Mouse (Mus musculus) MEL (cell line): ENCODE results near the gene Pip5k1c. TPM values are rescaled to one million over a fixed set of nuclear protein-coding genes. Genes with fewer than 3 reads are reported as not detected.

Source experiments
- DNase-seq: peaks from one replicate; pipeline ENCODE4 v3.0.0; 2011; ENCODE audit warnings: low read depth, low spot score
- H3K27ac ChIP-seq: 2 replicates; pipeline ENCODE4 v1.5.1; 2012; ENCODE audit warnings: low read depth, mild to moderate bottlenecking, control low read depth, low read length, moderate library complexity; ENCODE audit not compliant: control insufficient read depth
- H3K27me3 ChIP-seq, 2 experiments: fragments of 150-350 bp in 1 of 2; sonication (generic) in 1 of 2; 2 replicates each; pipeline ENCODE4 v1.6.1; 2012; ENCODE audit warnings: low read length in 2 of 2, mild to moderate bottlenecking in 2 of 2, improper control_type of control experiment in 1 of 2, moderate library complexity in 1 of 2; ENCODE audit not compliant: insufficient read depth in 2 of 2, control insufficient read depth in 1 of 2
- H3K36me3 ChIP-seq, 2 experiments: 2 replicates each; pipeline ENCODE4 v1.6.1; 2012 to 2014; ENCODE audit warnings: low read length in 2 of 2, improper control_type of control experiment in 1 of 2, inconsistent platforms in 1 of 2, mild to moderate bottlenecking in 1 of 2; ENCODE audit not compliant: insufficient read depth in 2 of 2, control insufficient read depth in 1 of 2
- H3K4me1 ChIP-seq, 2 experiments: fragments of 150-350 bp in 1 of 2; sonication (generic) in 1 of 2; 2 replicates each; pipeline ENCODE4 v1.6.1; 2012; ENCODE audit warnings: low read length in 2 of 2, improper control_type of control experiment in 1 of 2, mild to moderate bottlenecking in 1 of 2; ENCODE audit not compliant: insufficient read depth in 2 of 2, control insufficient read depth in 1 of 2
- H3K4me3 ChIP-seq, 2 experiments: fragments of 150-350 bp in 1 of 2; sonication (generic) in 1 of 2; 2 replicates each; pipeline ENCODE4 v1.5.1; 2012; ENCODE audit warnings: low read depth in 2 of 2, low read length in 2 of 2, mild to moderate bottlenecking in 2 of 2, moderate library complexity in 2 of 2, control low read depth in 1 of 2, improper control_type of control experiment in 1 of 2; ENCODE audit not compliant: control insufficient read depth in 1 of 2, insufficient read depth in 1 of 2
- H3K79me2 ChIP-seq: 2 replicates; pipeline ENCODE4 v1.6.1; 2012; ENCODE audit warnings: mild to moderate bottlenecking, low read length, moderate library complexity; ENCODE audit not compliant: control insufficient read depth, poor library complexity, insufficient read depth
- H3K9ac ChIP-seq: 2 replicates; pipeline ENCODE4 v1.6.1; 2012; ENCODE audit warnings: low read depth, mild to moderate bottlenecking, control low read depth, low read length, moderate library complexity; ENCODE audit not compliant: control insufficient read depth, poor library complexity, severe bottlenecking
- H3K9me3 ChIP-seq: fragments of 150-350 bp; sonication (generic); replicated peaks from 2 replicates; pipeline ENCODE4 v1.6.1; 2012; ENCODE audit warnings: mild to moderate bottlenecking, low read length, improper control_type of control experiment, moderate library complexity; ENCODE audit not compliant: insufficient read depth
- BHLHE40 ChIP-seq: IDR thresholded peaks from 2 replicates; pipeline ENCODE4 v1.6.1; 2012; ENCODE audit warnings: low read depth, mild to moderate bottlenecking, inconsistent platforms, low read length, improper control_type of control experiment, borderline replicate concordance
- CHD1 ChIP-seq: IDR thresholded peaks from 2 replicates; pipeline ENCODE4 v1.6.1; 2012; ENCODE audit warnings: low read depth, mild to moderate bottlenecking, inconsistent platforms, low read length, improper control_type of control experiment
- CHD2 ChIP-seq: IDR thresholded peaks from 2 replicates; pipeline ENCODE4 v1.6.1; 2011; ENCODE audit warnings: low read length, improper control_type of control experiment
- CTCF ChIP-seq, 3 experiments: IDR thresholded peaks in 2 of 3; conservative IDR thresholded peaks in 1 of 3; 2 replicates each; pipeline ENCODE4 v1.5.1; 2011 to 2012; ENCODE audit warnings: low read length in 3 of 3, low read depth in 2 of 3, mild to moderate bottlenecking in 2 of 3, improper control_type of control experiment in 1 of 3, inconsistent platforms in 1 of 3, mixed read lengths in 1 of 3, moderate library complexity in 1 of 3; ENCODE audit not compliant: control insufficient read depth in 1 of 3, insufficient read depth in 1 of 3, poor library complexity in 1 of 3, severe bottlenecking in 1 of 3
- E2F4 ChIP-seq: IDR thresholded peaks from 2 replicates; pipeline ENCODE4 v1.6.1; 2011; ENCODE audit warnings: low read depth, low read length, improper control_type of control experiment, borderline replicate concordance
- ELF1 ChIP-seq: IDR thresholded peaks from 2 replicates; pipeline ENCODE4 v1.6.1; 2014; ENCODE audit warnings: low read depth, mild to moderate bottlenecking, inconsistent platforms, low read length, improper control_type of control experiment, moderate library complexity
- EP300 ChIP-seq, 2 experiments: IDR thresholded peaks; 2 replicates each; pipeline ENCODE4 v1.6.1; 2011; ENCODE audit warnings: improper control_type of control experiment in 2 of 2, low read length in 2 of 2, low read depth in 1 of 2, mild to moderate bottlenecking in 1 of 2
- ETS1 ChIP-seq: IDR thresholded peaks from 2 replicates; pipeline ENCODE4 v1.6.1; 2012; ENCODE audit warnings: low read depth, mild to moderate bottlenecking, inconsistent platforms, low read length, improper control_type of control experiment, moderate library complexity
- GATA1 ChIP-seq: IDR thresholded peaks from 2 replicates; pipeline ENCODE4 v1.6.1; 2011; ENCODE audit warnings: low read depth, low read length, improper control_type of control experiment
- HCFC1 ChIP-seq: IDR thresholded peaks from 2 replicates; pipeline ENCODE4 v1.6.1; 2012; ENCODE audit warnings: low read depth, mild to moderate bottlenecking, inconsistent platforms, low read length, improper control_type of control experiment, moderate library complexity
- JUND ChIP-seq: IDR thresholded peaks from 2 replicates; pipeline ENCODE4 v1.6.1; 2011; ENCODE audit warnings: low read depth, mild to moderate bottlenecking, improper control_type of control experiment, low read length
- MAFK ChIP-seq: IDR thresholded peaks from 2 replicates; pipeline ENCODE4 v1.6.1; 2011; ENCODE audit warnings: low read depth, mild to moderate bottlenecking, low read length, improper control_type of control experiment, borderline replicate concordance
- MAX ChIP-seq: IDR thresholded peaks from 2 replicates; pipeline ENCODE4 v1.6.1; 2011; ENCODE audit warnings: low read length, improper control_type of control experiment
- MAZ ChIP-seq: IDR thresholded peaks from 2 replicates; pipeline ENCODE4 v1.6.1; 2012; ENCODE audit warnings: low read depth, mild to moderate bottlenecking, inconsistent platforms, low read length, improper control_type of control experiment
- MEF2A ChIP-seq: IDR thresholded peaks from 2 replicates; pipeline ENCODE4 v1.6.1; 2014; ENCODE audit warnings: low read depth, mild to moderate bottlenecking, inconsistent platforms, low read length, improper control_type of control experiment; ENCODE audit not compliant: poor library complexity, insufficient replicate concordance, severe bottlenecking; ENCODE audit errors: extremely low read depth
- MYB ChIP-seq: IDR thresholded peaks from 2 replicates; pipeline ENCODE4 v1.6.1; 2011; ENCODE audit warnings: mild to moderate bottlenecking, low read depth, low read length, improper control_type of control experiment
- MYC ChIP-seq: IDR thresholded peaks from 2 replicates; pipeline ENCODE4 v1.6.1; 2011; ENCODE audit warnings: low read depth, mild to moderate bottlenecking, low read length, improper control_type of control experiment, moderate library complexity
- NELFE ChIP-seq: IDR thresholded peaks from 2 replicates; pipeline ENCODE4 v1.6.1; 2011; ENCODE audit warnings: low read depth, low read length, improper control_type of control experiment
- NRF1 ChIP-seq: IDR thresholded peaks from 2 replicates; pipeline ENCODE4 v1.6.1; 2014; ENCODE audit warnings: low read depth, mild to moderate bottlenecking, inconsistent platforms, low read length, improper control_type of control experiment, moderate library complexity; ENCODE audit not compliant: poor library complexity, insufficient read depth, severe bottlenecking
- POLR2A ChIP-seq, 2 experiments: IDR thresholded peaks; 2 replicates each; pipeline ENCODE4 v1.6.1; 2011 to 2012; ENCODE audit warnings: low read length in 2 of 2, mild to moderate bottlenecking in 2 of 2, control low read depth in 1 of 2, improper control_type of control experiment in 1 of 2, low read depth in 1 of 2, moderate library complexity in 1 of 2; ENCODE audit not compliant: control insufficient read depth in 1 of 2, insufficient read depth in 1 of 2, poor library complexity in 1 of 2
- POLR2AphosphoS2 ChIP-seq: IDR thresholded peaks from 2 replicates; pipeline ENCODE4 v1.6.1; 2011; ENCODE audit warnings: low read length, improper control_type of control experiment
- POLR2AphosphoS5 ChIP-seq: IDR thresholded peaks from 2 replicates; pipeline ENCODE4 v1.6.1; 2012; ENCODE audit warnings: low read depth, borderline replicate concordance, mild to moderate bottlenecking, inconsistent platforms, low read length, moderate library complexity, mixed read lengths
- SIN3A ChIP-seq: IDR thresholded peaks from 2 replicates; pipeline ENCODE4 v1.6.1; 2012; ENCODE audit warnings: low read length, improper control_type of control experiment, inconsistent platforms
- SMC3 ChIP-seq: IDR thresholded peaks from 2 replicates; pipeline ENCODE4 v1.6.1; 2011; ENCODE audit warnings: low read depth, low read length, improper control_type of control experiment
- TAL1 ChIP-seq: IDR thresholded peaks from 2 replicates; pipeline ENCODE4 v1.6.1; 2012; ENCODE audit warnings: mild to moderate bottlenecking, inconsistent platforms, low read length, moderate library complexity, mixed read lengths
- UBTF ChIP-seq: IDR thresholded peaks from 2 replicates; pipeline ENCODE4 v1.6.1; 2012; ENCODE audit warnings: low read depth, mild to moderate bottlenecking, inconsistent platforms, low read length, improper control_type of control experiment, moderate library complexity, borderline replicate concordance; ENCODE audit not compliant: insufficient read depth
- ZC3H11A ChIP-seq: IDR thresholded peaks from 2 replicates; pipeline ENCODE4 v1.6.1; 2012; ENCODE audit warnings: low read depth, mild to moderate bottlenecking, inconsistent platforms, low read length, improper control_type of control experiment
- ZKSCAN1 ChIP-seq: IDR thresholded peaks from 2 replicates; pipeline ENCODE4 v1.6.1; 2012; ENCODE audit warnings: low read depth, mild to moderate bottlenecking, inconsistent platforms, low read length, improper control_type of control experiment, moderate library complexity
- ZMIZ1 ChIP-seq: IDR thresholded peaks from 2 replicates; pipeline ENCODE4 v1.6.1; 2012; ENCODE audit warnings: low read depth, mild to moderate bottlenecking, inconsistent platforms, low read length, improper control_type of control experiment, moderate library complexity
- polyA plus RNA-seq, 2 experiments: library from polyadenylated mRNA; stranded (reverse) in 1 of 2; unstranded in 1 of 2; fragments of >175 nt in 1 of 2; fragments of >200 nt in 1 of 2; gene quantifications; 2 replicates each; pipeline versions ENCODE4 v1.2.1 to v1.2.4; 2012; ENCODE audit warnings: low replicate concordance in 2 of 2, low read depth in 1 of 2; ENCODE audit not compliant: insufficient read length in 2 of 2, insufficient read depth in 1 of 2, missing spikeins in 1 of 2
- total RNA-seq: library from RNA; depleted of rRNA; stranded (reverse); fragments of 300-350 nt; gene quantifications from 2 replicates; pipeline ENCODE4 v1.2.3, GENCODE M21; 2012

Pip5k1c gene
- total and polyA plus RNA-seq, 3 experiments: 14.4 to 40.5 TPM; not detected in 1

- Histone ChIP-seq H3K4me3 (no peak overlapping the region), H3K4me1 (peaks cover 13 to 39% of the 10 kb centered on the region in 2 experiments), H3K9me3 (no peaks in the 10 kb centered on the region), H3K79me2 (peaks cover 28% of the 10 kb centered on the region)
- TF ChIP-seq GATA1: no peak
- TF ChIP-seq SMC3: no peak
- no peak for TF ChIP-seq ZC3H11A
- no peak for TF ChIP-seq ZMIZ1
- no peak for TF ChIP-seq MYB
- no peak for TF ChIP-seq SIN3A
- TF ChIP-seq POLR2AphosphoS5: no peak
- TF ChIP-seq, all 39 proteins: peak for 0
- Histone ChIP-seq H3K9ac (no peak overlapping the region), H3K27me3 (no peaks in the 10 kb centered on the region), H3K27ac (peak overlapping the region; percentile 82), H3K36me3 (peaks cover 0 to 26% of the 10 kb centered on the region in 2 experiments; a peak in 2 of 4 replicates)
- no peak for DNase-seq
These were observed 1.9 kb upstream of the Pip5k1c start for GRCm38 (mm10) chr10:81290698-81291460.

- H3K27me3 ChIP-seq: no peaks in the 10 kb centered on the region
- peaks cover 0 to 21% of the 10 kb centered on the region in 2 experiments; a peak in 2 of 4 replicates for H3K36me3 ChIP-seq
- H3K4me3 ChIP-seq: no peak within 1 kb of the TSS
- H3K79me2 ChIP-seq: peaks cover 35% of the 10 kb centered on the region
- peaks cover 11 to 33% of the 10 kb centered on the region in 2 experiments for H3K4me1 ChIP-seq
- peak within 1 kb of the TSS; percentile 32; the same call in 1 of the 2 replicates for H3K9ac ChIP-seq
- peak; percentile 64 for DNase-seq
- no peaks in the 10 kb centered on the region for H3K9me3 ChIP-seq
- peak within 1 kb of the TSS; percentile 82 for H3K27ac ChIP-seq
- TF ChIP-seq NELFE (0 out of 2 replicates have a peak, but pooled peaks have one; percentile 25), ZKSCAN1 (peak; percentile 76; the same call in 1 of the 2 replicates), ELF1 (peak; percentile 24; the same call in 1 of the 2 replicates), MAFK (no peak), CHD1 (0 out of 2 replicates have a peak, but pooled peaks have one; percentile 63), POLR2A (IDR thresholded peaks at IDR 0.05; ENCODE audit: control insufficient read depth in 1 of 2, insufficient read depth in 1 of 2, low read depth in 1 of 2, low read length in 2 of 2, poor library complexity in 1 of 2) (no peak), SIN3A (peak; percentile 52; the same call in 1 of the 2 replicates), CTCF (IDR thresholded peaks at IDR 0.05 in 2 of 3, conservative IDR thresholded peaks at IDR 0.05 in 1 of 3; ENCODE audit: control insufficient read depth in 1 of 3, insufficient read depth in 1 of 3, low read depth in 2 of 3, low read length in 3 of 3, poor library complexity in 1 of 3, severe bottlenecking in 1 of 3) (no peak), JUND (no peak), TAL1 (no peak), NRF1 (no peak), BHLHE40 (peak; percentile 26; the same call in 1 of the 2 replicates), POLR2AphosphoS2 (no peak), CHD2 (no peak), MYC (no peak), MAX (peak; percentile 31; the same call in 1 of the 2 replicates), HCFC1 (peak; percentile 32; the same call in 1 of the 2 replicates), MAZ (no peak), UBTF (no peak), E2F4 (no peak), MEF2A (no peak), POLR2AphosphoS5 (no peak), EP300 (IDR thresholded peaks at IDR 0.05; ENCODE audit: low read depth in 1 of 2, low read length in 2 of 2) (peak; percentile 37 to 44; a peak in 3 of 4 replicates), ETS1 (no peak; the same call in 1 of the 2 replicates)
These were observed 1.2 kb upstream of the Pip5k1c start, which contains the start of gene Tjp3 for GRCm38 (mm10) chr10:81291511-81292104. Tjp3 (minus strand) TSS chr10:81291581.
